Mouse (Mus musculus): ENCODE data around the gene Fbxo24. TPM values are rescaled to one million over a fixed set of nuclear protein-coding genes. Genes with fewer than 3 reads are reported as not detected.

Fbxo24 gene
- total and polyA plus RNA-seq, 3 experiments, result 0.13 to 0.24 TPM; not detected in 1

GRCm38 (mm10) chr5:137613550-137613949, 15.3 kb downstream of the Fbxo24 start, which contains the start of gene Pcolce:
TSS of gene Pcolce (minus strand) at chr5:137613784.
- H3K9ac ChIP-seq (ENCODE audit: insufficient read depth, low read depth), result no peak within 1 kb of the TSS
- H3K36me3 ChIP-seq (replicated peaks in 1 of 2; ENCODE audit: control insufficient read depth in 1 of 2, insufficient read depth in 1 of 2, low read length in 1 of 2), result peaks cover 0 to 7% of the 10 kb centered on the region in 2 experiments
- H3K27me3 ChIP-seq (replicated peaks), result no peaks in the 10 kb centered on the region
- H3K4me1 ChIP-seq (ENCODE audit: control insufficient read depth in 1 of 2, insufficient read depth in 2 of 2), result peaks cover 0 to 11% of the 10 kb centered on the region in 2 experiments; a peak in 2 of 4 replicates
- TF ChIP-seq HCFC1 (IDR thresholded peaks at IDR 0.05; ENCODE audit: low read depth, low read length) (no peak), IRF4 (IDR thresholded peaks at IDR 0.05; ENCODE audit: low read depth, low read length) (no peak), JUND (conservative IDR thresholded peaks at IDR 0.05; ENCODE audit: low read depth, low read length) (no peak), USF2 (conservative IDR thresholded peaks at IDR 0.05; ENCODE audit: low read depth, low read length) (no peak), SMC3 (IDR thresholded peaks at IDR 0.05; ENCODE audit: low read depth, low read length) (no peak), ZMIZ1 (IDR thresholded peaks at IDR 0.05; ENCODE audit: low read depth, low read length) (no peak), KAT2A (IDR thresholded peaks at IDR 0.05; ENCODE audit: insufficient replicate concordance, low read length) (no peak), BHLHE40 (IDR thresholded peaks at IDR 0.05; ENCODE audit: low read depth, low read length) (no peak), CHD2 (IDR thresholded peaks at IDR 0.05; ENCODE audit: low read length) (no peak), SIN3A (IDR thresholded peaks at IDR 0.05; ENCODE audit: low read length) (no peak), ZKSCAN1 (IDR thresholded peaks at IDR 0.05; ENCODE audit: borderline replicate concordance, low read depth, low read length) (no peak)
- no peak within 1 kb of the TSS for H3K27ac ChIP-seq (ENCODE audit: insufficient read depth, low read depth)
- dilution Hi-C loops (cut with MboI; ENCODE audit: extremely low pct_ligation_motif_present, extremely low pct_unique_long_range_greater_than_20kb, low sequenced_read_pairs), result no loop called here
- in situ Hi-C loops (cut with MboI; ENCODE audit: low pct_ligation_motif_present, low pct_unique_long_range_greater_than_20kb, low sequenced_read_pairs), result no loop called here
- no peaks in the 10 kb centered on the region for H3K9me3 ChIP-seq (replicated peaks; ENCODE audit: low read length)
- DNase-seq (ENCODE audit: extremely low read depth), result no peak
- no peaks in the 10 kb centered on the region for H3K79me2 ChIP-seq (replicated peaks; ENCODE audit: control insufficient read depth, extremely low read depth, insufficient read depth, poor library complexity, severe bottlenecking)
- no peak within 1 kb of the TSS for H3K4me2 ChIP-seq (ENCODE audit: insufficient read depth, low read depth, poor library complexity, severe bottlenecking)
- H3K4me3 ChIP-seq (replicated peaks in 1 of 3; ENCODE audit: low read depth in 2 of 3, low read length in 2 of 3, poor library complexity in 1 of 3), result no peak within 1 kb of the TSS

GRCm38 (mm10) chr5:137613076-137613475, 15.7 kb downstream of the Fbxo24 start:
- no peaks in the 10 kb centered on the region for H3K79me2 ChIP-seq (replicated peaks; ENCODE audit: control insufficient read depth, extremely low read depth, insufficient read depth, poor library complexity, severe bottlenecking)
- H3K27ac ChIP-seq (ENCODE audit: insufficient read depth, low read depth), result no peak overlapping the region
- no peak overlapping the region for H3K4me3 ChIP-seq (replicated peaks in 1 of 3; ENCODE audit: low read depth in 2 of 3, low read length in 2 of 3, poor library complexity in 1 of 3)
- peaks cover 0 to 9% of the 10 kb centered on the region in 2 experiments for H3K36me3 ChIP-seq (replicated peaks in 1 of 2; ENCODE audit: control insufficient read depth in 1 of 2, insufficient read depth in 1 of 2, low read length in 1 of 2)
- peaks cover 0 to 11% of the 10 kb centered on the region in 2 experiments; a peak in 2 of 4 replicates for H3K4me1 ChIP-seq (ENCODE audit: control insufficient read depth in 1 of 2, insufficient read depth in 2 of 2)
- H3K27me3 ChIP-seq (replicated peaks), result no peaks in the 10 kb centered on the region
- no peak for DNase-seq (ENCODE audit: extremely low read depth)
- H3K4me2 ChIP-seq (ENCODE audit: insufficient read depth, low read depth, poor library complexity, severe bottlenecking), result no peak overlapping the region
- in situ Hi-C loops (cut with MboI; ENCODE audit: low pct_ligation_motif_present, low pct_unique_long_range_greater_than_20kb, low sequenced_read_pairs) (no loop called here), dilution Hi-C loops (cut with MboI; ENCODE audit: extremely low pct_ligation_motif_present, extremely low pct_unique_long_range_greater_than_20kb, low sequenced_read_pairs) (no loop called here)
- H3K9ac ChIP-seq (ENCODE audit: insufficient read depth, low read depth), result no peak overlapping the region
- no peak for TF ChIP-seq GABPA (IDR thresholded peaks at IDR 0.05; ENCODE audit: insufficient replicate concordance, low read depth, low read length)
- TF ChIP-seq KAT2A (IDR thresholded peaks at IDR 0.05; ENCODE audit: insufficient replicate concordance, low read length), result no peak
- TF ChIP-seq BHLHE40 (IDR thresholded peaks at IDR 0.05; ENCODE audit: low read depth, low read length), result no peak
- no peak for TF ChIP-seq SMC3 (IDR thresholded peaks at IDR 0.05; ENCODE audit: low read depth, low read length)
- TF ChIP-seq SIN3A (IDR thresholded peaks at IDR 0.05; ENCODE audit: low read length), result no peak
- TF ChIP-seq JUN (IDR thresholded peaks at IDR 0.05; ENCODE audit: insufficient read depth, low read depth, low read length), result no peak
- TF ChIP-seq E2F4 (IDR thresholded peaks at IDR 0.05; ENCODE audit: insufficient replicate concordance, low read depth, low read length), result no peak
- no peak for TF ChIP-seq USF1 (IDR thresholded peaks at IDR 0.05; ENCODE audit: low read depth, low read length)
- TF ChIP-seq JUND (conservative IDR thresholded peaks at IDR 0.05; ENCODE audit: low read depth, low read length), result no peak
- no peak for TF ChIP-seq MYC (IDR thresholded peaks at IDR 0.05; ENCODE audit: low read depth, low read length)
- no peak for TF ChIP-seq MAX (IDR thresholded peaks at IDR 0.05; ENCODE audit: low read length)
- TF ChIP-seq RAD21 (IDR thresholded peaks at IDR 0.05; ENCODE audit: low read depth, low read length), result no peak
- no peak for TF ChIP-seq EP300 (IDR thresholded peaks at IDR 0.05; ENCODE audit: low read length)
- TF ChIP-seq RCOR1 (conservative IDR thresholded peaks at IDR 0.05; ENCODE audit: low read depth, low read length), result no peak
- TF ChIP-seq HCFC1 (IDR thresholded peaks at IDR 0.05; ENCODE audit: low read depth, low read length), result no peak
- TF ChIP-seq PAX5 (IDR thresholded peaks at IDR 0.05; ENCODE audit: low read length), result no peak
- H3K9me3 ChIP-seq (replicated peaks; ENCODE audit: low read length), result no peaks in the 10 kb centered on the region

All from CH12.LX (cell line).